Mouse (Mus musculus): Measurements from ENCODE around the gene Col9a2. TPM values are rescaled to one million over a fixed set of nuclear protein-coding genes. Genes with fewer than 3 reads are reported as not detected.

The Col9a2 gene
- polyA plus RNA-seq (2014; fragmentation: Nextera tagmentation; extraction: Ambion mirVana) = 1.9 and 2.9 TPM in 2 replicates

DNA sequence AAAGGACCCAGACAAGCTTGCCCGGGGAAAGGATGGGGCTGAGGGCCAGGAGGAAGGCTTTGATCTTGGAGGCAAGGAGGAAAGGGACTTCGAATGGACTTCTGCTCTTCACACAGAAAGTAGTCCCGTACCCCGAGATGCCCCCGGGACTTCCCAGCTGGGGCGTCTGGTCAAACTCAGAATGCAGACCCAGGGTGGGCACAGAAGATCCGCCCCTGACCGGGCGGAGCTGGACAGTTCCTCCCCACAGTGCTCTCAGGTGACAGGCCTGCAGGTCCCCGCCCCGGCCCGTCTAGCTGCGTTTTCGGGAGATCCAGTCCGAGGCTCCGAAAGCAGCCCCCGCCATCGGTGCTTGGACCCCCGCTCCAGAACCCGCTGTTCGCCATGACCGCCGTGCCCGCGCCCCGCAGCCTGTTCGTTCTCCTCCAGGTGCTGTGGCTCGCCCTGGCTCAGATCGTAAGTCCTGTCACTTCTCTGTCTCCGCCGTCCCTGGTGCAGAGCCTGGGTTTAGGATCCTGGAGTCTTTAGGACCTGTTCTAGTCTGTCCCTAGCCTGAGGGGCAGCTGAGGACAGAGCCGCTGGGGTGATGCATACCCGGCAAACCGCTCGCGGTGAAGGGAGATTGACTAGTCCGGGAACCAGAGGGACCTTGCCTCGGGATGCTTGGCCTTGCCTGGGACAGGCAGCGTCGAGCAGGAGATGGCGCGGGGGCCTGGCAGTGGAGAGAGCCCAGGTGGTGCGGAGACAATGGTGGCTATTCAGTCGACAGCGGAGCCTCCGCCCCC, at the start of gene Col9a2:
Gene Col9a2, plus strand, starts transcription at position 55 of the 785 bp plus-strand sequence.
- no peak within 1 kb of the TSS for H3K9ac ChIP-seq (ENCODE audit: low read depth, low read length)
- DNase-seq (ENCODE audit: low spot score) = peak; percentile 51
- no peak; the same call in 1 of the 2 replicates for ATAC-seq (replicated peaks; ENCODE audit: low FRiP score)
- 0 out of 2 replicates have a peak, but pooled peaks cover 3% of the 10 kb centered on the region for H3K4me1 ChIP-seq (replicated peaks; ENCODE audit: control insufficient read depth, insufficient read depth, low read length)
- H3K27me3 ChIP-seq (replicated peaks; ENCODE audit: control insufficient read depth, insufficient read depth, low read length) = peaks cover 30% of the 10 kb centered on the region
- peak within 1 kb of the TSS; percentile 49 for H3K4me2 ChIP-seq
- H3K27ac ChIP-seq (ENCODE audit: low read depth, low read length) = no peak within 1 kb of the TSS
- 5% methylated on average over 46 of the region's 46 CpGs for WGBS
- no peaks in the 10 kb centered on the region for H3K9me3 ChIP-seq (ENCODE audit: control insufficient read depth, low read length)
- H3K4me3 ChIP-seq (ENCODE audit: low read depth, low read length) = peak within 1 kb of the TSS; percentile 21
- no peaks in the 10 kb centered on the region for H3K36me3 ChIP-seq (ENCODE audit: control insufficient read depth, insufficient read depth, low read length)

DNA sequence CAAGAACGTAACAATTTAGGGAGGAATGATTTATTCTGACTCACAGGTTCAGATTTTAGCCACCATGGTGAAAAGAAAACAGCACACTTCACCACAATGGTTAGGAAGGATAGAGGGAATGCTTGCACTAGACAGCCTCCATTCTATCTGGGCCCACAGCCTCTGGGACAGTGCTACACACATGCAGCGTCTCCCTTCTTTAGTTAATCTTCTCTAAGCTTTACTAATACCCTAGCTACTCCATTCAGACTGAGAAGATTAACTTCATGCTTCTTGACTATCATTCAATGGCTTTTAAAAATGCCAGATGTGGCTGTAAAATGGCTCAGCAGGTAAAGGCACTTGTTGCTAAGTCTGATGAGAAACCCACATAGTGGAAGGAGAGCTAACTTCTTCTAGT, 46.9 kb upstream of the Col9a2 start:
- WGBS = 85% methylated on average over 2 of the region's 2 CpGs
- Histone ChIP-seq H3K9ac (ENCODE audit: low read depth, low read length) (no peak overlapping the region), H3K4me2 (no peak overlapping the region), H3K27me3 (replicated peaks; ENCODE audit: control insufficient read depth, insufficient read depth, low read length) (no peaks in the 10 kb centered on the region), H3K4me3 (ENCODE audit: low read depth, low read length) (no peak overlapping the region), H3K9me3 (ENCODE audit: control insufficient read depth, low read length) (no peaks in the 10 kb centered on the region), H3K27ac (ENCODE audit: low read depth, low read length) (no peak overlapping the region), H3K4me1 (replicated peaks; ENCODE audit: control insufficient read depth, insufficient read depth, low read length) (0 out of 2 replicates have a peak, but pooled peaks cover 2% of the 10 kb centered on the region), H3K36me3 (ENCODE audit: control insufficient read depth, insufficient read depth, low read length) (peaks cover 8% of the 10 kb centered on the region; the same call in 1 of the 2 replicates)
- DNase-seq (ENCODE audit: low spot score) (no peak), ATAC-seq (replicated peaks; ENCODE audit: low FRiP score) (no peak)

DNA sequence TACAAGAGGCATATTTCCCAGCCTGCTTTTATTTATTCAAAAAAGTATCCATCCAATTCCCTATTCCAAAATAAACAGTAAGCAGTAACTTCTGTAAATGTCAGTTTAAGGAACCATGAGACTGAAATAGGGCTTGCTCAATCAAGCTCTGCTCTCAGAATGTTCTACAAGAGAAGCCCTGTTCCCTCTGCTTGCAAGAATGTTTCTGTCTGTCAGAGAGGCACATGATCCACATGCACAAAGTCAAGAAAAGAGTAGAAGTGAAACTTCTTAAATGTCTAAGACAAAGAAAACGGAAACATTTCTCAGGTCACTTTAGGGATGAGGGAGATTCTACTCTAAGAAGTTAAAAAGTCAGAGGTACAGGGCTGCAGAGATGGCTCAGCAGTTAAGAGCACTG, 46.2 kb upstream of the Col9a2 start:
- H3K9ac ChIP-seq (ENCODE audit: low read depth, low read length) = no peak overlapping the region
- no peaks in the 10 kb centered on the region for H3K9me3 ChIP-seq (ENCODE audit: control insufficient read depth, low read length)
- DNase-seq (ENCODE audit: low spot score) = no peak
- no peak overlapping the region for H3K4me2 ChIP-seq
- H3K4me3 ChIP-seq (ENCODE audit: low read depth, low read length) = no peak overlapping the region
- no peak overlapping the region for H3K27ac ChIP-seq (ENCODE audit: low read depth, low read length)
- H3K36me3 ChIP-seq (ENCODE audit: control insufficient read depth, insufficient read depth, low read length) = peaks cover 8% of the 10 kb centered on the region; the same call in 1 of the 2 replicates
- H3K27me3 ChIP-seq (replicated peaks; ENCODE audit: control insufficient read depth, insufficient read depth, low read length) = no peaks in the 10 kb centered on the region
- WGBS = 82% methylated on average over 1 of the region's 1 CpGs
- H3K4me1 ChIP-seq (replicated peaks; ENCODE audit: control insufficient read depth, insufficient read depth, low read length) = 0 out of 2 replicates have a peak, but pooled peaks cover 2% of the 10 kb centered on the region
- no peak for ATAC-seq (replicated peaks; ENCODE audit: low FRiP score)

DNA sequence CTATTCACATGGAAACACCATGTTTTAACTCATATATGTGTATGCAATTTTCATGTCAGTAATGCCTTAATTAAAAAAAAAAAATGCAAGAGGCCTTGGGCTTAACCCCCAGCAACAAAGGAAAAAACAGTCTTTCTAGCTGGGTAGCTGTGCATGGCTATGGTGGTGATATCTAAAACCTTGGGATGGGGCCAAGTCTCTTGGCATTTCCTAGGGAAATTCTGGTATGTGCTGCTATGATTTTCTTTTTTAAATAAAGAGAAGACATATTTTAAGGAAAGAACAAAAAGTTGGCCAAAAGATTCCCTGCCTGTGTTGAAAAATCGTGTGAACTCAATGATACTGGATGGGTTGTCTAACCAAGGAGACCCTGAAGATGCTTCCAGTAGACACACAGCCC, 43.3 kb upstream of the Col9a2 start:
- Histone ChIP-seq H3K36me3 (ENCODE audit: control insufficient read depth, insufficient read depth, low read length) (no peaks in the 10 kb centered on the region), H3K4me3 (ENCODE audit: low read depth, low read length) (no peak overlapping the region), H3K27ac (ENCODE audit: low read depth, low read length) (no peak overlapping the region), H3K9ac (ENCODE audit: low read depth, low read length) (no peak overlapping the region), H3K27me3 (replicated peaks; ENCODE audit: control insufficient read depth, insufficient read depth, low read length) (no peaks in the 10 kb centered on the region), H3K4me2 (no peak overlapping the region), H3K4me1 (replicated peaks; ENCODE audit: control insufficient read depth, insufficient read depth, low read length) (peaks cover 12% of the 10 kb centered on the region), H3K9me3 (ENCODE audit: control insufficient read depth, low read length) (no peaks in the 10 kb centered on the region)
- 67% methylated on average over 1 of the region's 1 CpGs for WGBS
- no peak for ATAC-seq (replicated peaks; ENCODE audit: low FRiP score)
- DNase-seq (ENCODE audit: low spot score) = no peak

DNA sequence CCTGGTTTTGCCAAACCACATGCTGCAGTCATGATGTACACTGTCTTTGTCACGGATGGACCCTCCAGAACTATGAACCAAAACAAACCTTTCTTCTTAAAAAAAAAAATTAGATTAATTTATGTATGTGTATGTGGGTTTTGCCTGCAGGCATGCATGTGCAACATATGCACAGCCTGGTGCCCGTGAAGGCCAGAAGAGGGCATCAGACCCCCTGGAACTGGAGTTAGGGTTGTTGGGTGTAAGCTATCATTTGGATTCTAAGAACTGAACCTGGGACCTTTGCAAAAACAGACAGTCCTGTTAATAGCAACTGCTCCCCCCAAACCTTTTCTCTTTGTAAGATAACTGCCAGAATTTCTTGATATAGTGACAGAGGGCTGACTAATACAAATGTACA, 38.1 kb upstream of the Col9a2 start:
- peaks cover 46% of the 10 kb centered on the region for H3K4me1 ChIP-seq (replicated peaks; ENCODE audit: control insufficient read depth, insufficient read depth, low read length)
- ATAC-seq (replicated peaks; ENCODE audit: low FRiP score) = no peak

DNA sequence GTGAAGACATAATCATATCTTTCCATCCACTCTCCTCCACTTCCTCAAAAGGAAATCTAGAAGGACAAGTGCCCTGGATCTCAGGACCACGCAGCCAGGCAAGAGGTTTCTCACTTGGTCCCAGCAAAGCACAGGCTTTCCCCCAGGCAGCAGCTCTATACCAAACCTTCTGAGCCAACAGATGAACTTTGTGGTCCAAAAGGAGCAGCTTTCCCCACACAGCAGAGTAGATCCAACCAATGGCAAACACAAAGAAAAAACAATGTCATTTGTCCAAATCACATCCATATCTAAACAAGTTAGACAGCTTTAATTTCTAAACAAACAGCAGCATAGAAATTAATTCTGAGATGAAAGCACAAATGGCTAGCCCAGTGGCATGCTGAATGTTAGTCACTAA, 37.5 kb upstream of the Col9a2 start:
- H3K4me2 ChIP-seq = no peak overlapping the region
- ATAC-seq (replicated peaks; ENCODE audit: low FRiP score) = no peak
- DNase-seq (ENCODE audit: low spot score) = no peak
- peaks cover 52% of the 10 kb centered on the region for H3K4me1 ChIP-seq (replicated peaks; ENCODE audit: control insufficient read depth, insufficient read depth, low read length)
- no peak overlapping the region; the same call in 1 of the 2 replicates for H3K27ac ChIP-seq (ENCODE audit: low read depth, low read length)
- WGBS = 29% methylated on average over 1 of the region's 1 CpGs
- H3K4me3 ChIP-seq (ENCODE audit: low read depth, low read length) = no peak overlapping the region
- no peaks in the 10 kb centered on the region for H3K36me3 ChIP-seq (ENCODE audit: control insufficient read depth, insufficient read depth, low read length)
- no peak overlapping the region for H3K9ac ChIP-seq (ENCODE audit: low read depth, low read length)
- no peaks in the 10 kb centered on the region for H3K27me3 ChIP-seq (replicated peaks; ENCODE audit: control insufficient read depth, insufficient read depth, low read length)
- no peaks in the 10 kb centered on the region for H3K9me3 ChIP-seq (ENCODE audit: control insufficient read depth, low read length)

More for the DNA sequence above, 38.1 kb upstream of the Col9a2 start:
- no peak for DNase-seq (ENCODE audit: low spot score)
- H3K27ac ChIP-seq (ENCODE audit: low read depth, low read length) = no peak overlapping the region
- no peaks in the 10 kb centered on the region for H3K36me3 ChIP-seq (ENCODE audit: control insufficient read depth, insufficient read depth, low read length)
- H3K9ac ChIP-seq (ENCODE audit: low read depth, low read length) = no peak overlapping the region
- no peaks in the 10 kb centered on the region for H3K27me3 ChIP-seq (replicated peaks; ENCODE audit: control insufficient read depth, insufficient read depth, low read length)
- whole genome bisulfite sequencing = 75% methylated on average over 2 of the region's 2 CpGs
- H3K9me3 ChIP-seq (ENCODE audit: control insufficient read depth, low read length) = no peaks in the 10 kb centered on the region
- no peak overlapping the region for H3K4me2 ChIP-seq
- no peak overlapping the region for H3K4me3 ChIP-seq (ENCODE audit: low read depth, low read length)

DNA sequence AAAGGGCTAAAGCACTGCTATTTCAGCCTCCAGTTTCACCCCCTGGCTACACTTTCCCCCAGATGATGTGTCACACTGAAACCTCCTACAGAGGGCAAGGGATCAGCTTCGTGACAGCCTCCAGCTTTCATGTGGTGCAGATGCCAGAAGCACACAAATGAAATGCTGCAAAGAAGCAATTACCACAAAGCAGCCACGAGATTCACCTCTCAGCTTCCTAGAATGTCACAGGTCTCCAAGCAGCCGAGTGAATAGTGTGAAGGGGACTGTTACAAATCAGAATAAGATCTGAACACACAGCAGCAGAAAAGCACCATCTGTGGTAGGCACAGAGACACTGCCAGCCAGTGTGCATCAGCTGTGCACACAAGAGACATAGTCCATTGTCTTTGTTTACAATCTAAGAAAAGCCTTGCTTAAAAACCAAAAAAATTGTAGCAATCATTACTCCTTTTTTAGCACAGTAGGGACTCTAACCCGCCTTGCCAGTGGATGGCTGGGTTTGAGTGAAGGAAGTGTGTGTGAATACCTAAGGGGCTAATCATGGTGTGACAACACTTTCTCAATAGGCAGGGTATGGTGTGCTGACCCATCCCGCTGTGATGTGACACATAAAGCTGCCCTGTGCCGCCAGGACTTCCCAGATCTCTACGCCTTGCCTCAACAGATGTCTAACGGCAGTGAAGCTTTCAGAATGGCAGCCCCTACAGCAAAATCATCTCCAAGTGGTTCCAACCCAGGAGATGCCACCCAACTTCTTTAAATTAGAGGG, 36.6 kb upstream of the Col9a2 start:
- no peaks in the 10 kb centered on the region for H3K36me3 ChIP-seq (ENCODE audit: control insufficient read depth, insufficient read depth, low read length)
- no peaks in the 10 kb centered on the region for H3K27me3 ChIP-seq (replicated peaks; ENCODE audit: control insufficient read depth, insufficient read depth, low read length)
- no peak for DNase-seq (ENCODE audit: low spot score)
- H3K27ac ChIP-seq (ENCODE audit: low read depth, low read length) = no peak overlapping the region
- H3K4me1 ChIP-seq (replicated peaks; ENCODE audit: control insufficient read depth, insufficient read depth, low read length) = peaks cover 60% of the 10 kb centered on the region
- H3K9ac ChIP-seq (ENCODE audit: low read depth, low read length) = no peak overlapping the region
- no peak overlapping the region for H3K4me2 ChIP-seq
- H3K4me3 ChIP-seq (ENCODE audit: low read depth, low read length) = no peak overlapping the region
- 38% methylated on average over 8 of the region's 8 CpGs for WGBS
- no peaks in the 10 kb centered on the region for H3K9me3 ChIP-seq (ENCODE audit: control insufficient read depth, low read length)
- ATAC-seq (replicated peaks; ENCODE audit: low FRiP score) = no peak

DNA sequence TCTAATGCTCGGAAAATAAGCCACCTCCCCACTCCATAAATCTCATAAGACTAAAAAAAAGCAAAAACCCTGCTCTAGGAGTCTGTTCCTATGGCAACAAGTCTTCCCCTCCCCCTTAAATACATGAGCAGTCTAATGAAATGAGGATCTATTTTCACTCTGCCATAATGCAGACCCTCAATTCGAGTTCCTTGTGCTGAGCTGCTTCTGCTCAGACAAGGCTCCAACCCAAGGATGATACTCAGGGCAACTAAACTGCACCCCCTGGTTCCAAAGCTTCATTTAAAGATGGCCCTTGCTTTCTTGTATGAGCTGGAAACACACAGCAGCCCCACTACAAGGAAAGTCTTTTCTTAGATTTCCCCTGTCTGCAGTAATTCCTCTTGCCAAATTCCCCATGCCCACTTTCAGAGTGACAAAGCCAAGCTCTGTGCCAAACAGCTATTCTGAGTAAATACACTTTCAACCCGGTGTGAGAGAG, 35.5 kb upstream of the Col9a2 start:
- Histone ChIP-seq H3K4me2 (no peak overlapping the region; the same call in 1 of the 2 replicates), H3K9me3 (ENCODE audit: control insufficient read depth, low read length) (no peaks in the 10 kb centered on the region), H3K27ac (ENCODE audit: low read depth, low read length) (peak overlapping the region; percentile 34; the same call in 1 of the 2 replicates), H3K27me3 (replicated peaks; ENCODE audit: control insufficient read depth, insufficient read depth, low read length) (no peaks in the 10 kb centered on the region), H3K4me3 (ENCODE audit: low read depth, low read length) (no peak overlapping the region), H3K9ac (ENCODE audit: low read depth, low read length) (no peak overlapping the region), H3K4me1 (replicated peaks; ENCODE audit: control insufficient read depth, insufficient read depth, low read length) (peaks cover 66% of the 10 kb centered on the region), H3K36me3 (ENCODE audit: control insufficient read depth, insufficient read depth, low read length) (no peaks in the 10 kb centered on the region)
- no peak for DNase-seq (ENCODE audit: low spot score)
- ATAC-seq (replicated peaks; ENCODE audit: low FRiP score) = no peak
- WGBS = 54% methylated on average over 3 of the region's 3 CpGs
